Mouse (Mus musculus) right cerebral cortex, postnatal 14 days (tissue): ENCODE results near the gene Cxcr2.

Experiments
- DNase-seq: peaks from one replicate; pipeline ENCODE4 v3.0.0; 2022

Cxcr2 gene

DNA sequence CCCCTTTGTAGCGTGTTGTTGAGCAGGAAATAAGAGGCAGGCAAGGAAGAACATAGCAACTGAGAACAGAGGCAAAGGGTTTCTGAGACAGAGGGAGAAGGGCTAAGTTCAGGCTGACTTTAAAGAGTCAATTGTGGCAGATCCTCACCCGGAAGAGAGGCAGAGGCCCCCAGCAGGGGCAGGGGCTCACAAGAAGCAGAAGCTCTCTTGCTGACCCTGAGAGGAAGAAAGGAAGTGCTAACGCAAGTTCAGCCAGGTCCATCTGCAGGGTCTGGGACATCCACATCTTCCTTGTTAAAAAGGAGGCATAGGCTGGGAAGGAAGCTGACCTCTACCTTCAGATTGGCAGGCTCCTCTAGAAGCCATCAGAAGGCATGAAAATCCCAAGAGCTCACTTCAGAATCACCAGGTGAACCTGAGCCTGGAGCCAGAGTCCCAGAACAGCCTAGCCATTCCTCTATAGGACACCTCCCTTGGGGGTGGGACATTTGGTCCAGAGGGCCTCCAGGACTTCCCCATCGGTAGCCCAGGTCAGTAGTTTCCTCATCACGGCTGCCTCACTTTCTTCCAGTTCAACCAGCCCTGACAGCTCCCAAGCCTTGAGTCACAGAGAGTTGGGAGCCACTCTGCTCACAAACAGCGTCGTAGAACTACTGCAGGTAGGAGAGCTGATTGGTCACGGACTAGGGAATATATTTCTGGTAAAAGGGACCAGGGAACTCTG lies at the start of gene Cxcr2:
TSS of gene Cxcr2 (plus strand) at position 529 of the 724 bp plus-strand sequence.
- no peak for DNase-seq

DNA sequence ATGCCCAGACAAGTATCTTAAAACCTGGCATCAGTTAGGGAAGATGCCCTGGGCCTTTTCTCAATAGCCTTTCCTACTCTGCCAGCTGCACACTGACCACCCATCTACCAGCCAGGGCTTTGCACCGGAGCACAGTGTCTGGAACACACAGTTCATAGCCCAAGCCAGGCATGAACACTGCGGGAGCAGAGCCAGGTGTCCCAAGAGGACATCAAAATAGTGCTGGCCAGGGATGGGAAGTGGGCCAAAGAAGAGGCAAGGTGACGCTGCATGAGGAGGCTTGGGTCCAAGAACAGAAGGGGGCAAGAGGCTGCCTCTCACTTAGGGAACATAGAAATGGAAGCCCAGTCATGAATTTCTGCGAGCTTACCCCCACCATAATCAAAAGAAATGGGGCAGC lies 48.1 kb upstream of the Cxcr2 start:
- no peak for DNase-seq

DNA sequence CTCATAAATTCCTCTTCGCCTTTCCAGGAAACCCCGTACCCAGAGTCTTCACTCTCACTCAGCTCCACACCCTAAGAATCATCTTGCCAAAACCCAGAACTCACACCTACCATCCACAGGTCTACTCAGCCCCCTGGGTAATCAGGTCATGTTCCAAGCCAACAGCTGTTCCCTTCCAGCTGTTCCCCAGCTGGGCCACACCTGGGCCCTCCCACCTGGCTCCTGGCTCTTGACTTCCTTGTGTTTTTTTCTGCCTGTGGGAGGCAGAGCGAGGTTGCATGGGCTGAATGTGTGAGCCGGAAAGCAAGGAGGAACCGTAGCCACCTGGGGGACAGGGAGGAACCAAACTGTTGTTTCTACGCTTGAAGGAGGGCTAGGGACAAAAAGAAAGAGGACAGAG lies 47.6 kb upstream of the Cxcr2 start:
- DNase-seq: no peak

DNA sequence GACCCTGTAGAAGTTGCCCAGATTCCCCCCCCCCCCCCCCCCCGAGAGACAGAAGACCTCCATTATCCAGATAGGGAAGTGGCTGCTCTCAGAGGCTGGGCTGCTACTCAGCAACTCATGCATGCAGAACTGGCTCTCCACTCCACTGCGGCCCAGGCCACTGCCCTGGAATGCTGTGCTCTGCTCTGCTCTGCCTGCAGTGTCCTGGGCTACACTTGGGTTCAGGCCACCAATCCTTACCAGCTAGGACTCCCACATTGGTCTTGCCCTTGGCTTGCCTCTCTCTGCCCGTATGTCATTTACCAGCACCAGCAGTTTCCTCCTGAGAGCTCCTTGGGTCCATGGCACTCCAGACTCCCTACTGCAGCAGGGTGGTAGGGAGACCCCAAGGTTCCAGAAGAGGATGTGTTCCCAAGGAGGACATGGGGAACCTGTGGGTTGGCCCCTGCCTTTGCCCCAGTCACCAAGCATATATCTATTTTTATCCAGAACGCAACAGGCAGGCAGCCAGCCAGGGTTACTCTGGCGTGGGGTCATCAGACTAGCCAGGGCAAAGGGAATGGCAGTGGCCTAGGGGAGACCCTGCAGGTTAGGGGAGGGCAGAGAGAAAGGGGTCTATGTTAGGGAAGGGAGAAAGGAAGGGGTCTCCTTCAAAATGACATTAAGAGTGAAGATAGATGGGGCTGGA lies 45.7 kb upstream of the Cxcr2 start:
- no peak for DNase-seq

DNA sequence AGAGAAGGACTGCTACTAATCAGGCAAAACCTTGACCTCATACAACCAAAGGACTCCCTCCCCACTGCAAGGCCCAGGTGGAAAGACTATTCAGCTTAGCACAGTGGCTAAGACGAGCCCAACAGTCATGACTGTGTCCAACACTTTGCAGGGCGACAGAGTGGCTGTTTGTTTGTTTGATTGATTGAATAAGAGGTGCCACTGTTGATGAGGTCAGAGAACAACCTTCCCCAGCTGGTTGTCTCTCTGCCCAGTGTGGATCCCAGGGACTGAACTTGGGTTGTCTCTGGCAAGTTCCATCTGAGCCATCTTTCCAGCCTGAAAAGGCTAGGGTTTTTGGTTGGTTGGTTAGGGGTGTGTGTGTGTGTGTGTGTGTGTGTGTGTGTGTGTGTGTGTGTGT lies 44.1 kb upstream of the Cxcr2 start:
- no peak for DNase-seq

DNA sequence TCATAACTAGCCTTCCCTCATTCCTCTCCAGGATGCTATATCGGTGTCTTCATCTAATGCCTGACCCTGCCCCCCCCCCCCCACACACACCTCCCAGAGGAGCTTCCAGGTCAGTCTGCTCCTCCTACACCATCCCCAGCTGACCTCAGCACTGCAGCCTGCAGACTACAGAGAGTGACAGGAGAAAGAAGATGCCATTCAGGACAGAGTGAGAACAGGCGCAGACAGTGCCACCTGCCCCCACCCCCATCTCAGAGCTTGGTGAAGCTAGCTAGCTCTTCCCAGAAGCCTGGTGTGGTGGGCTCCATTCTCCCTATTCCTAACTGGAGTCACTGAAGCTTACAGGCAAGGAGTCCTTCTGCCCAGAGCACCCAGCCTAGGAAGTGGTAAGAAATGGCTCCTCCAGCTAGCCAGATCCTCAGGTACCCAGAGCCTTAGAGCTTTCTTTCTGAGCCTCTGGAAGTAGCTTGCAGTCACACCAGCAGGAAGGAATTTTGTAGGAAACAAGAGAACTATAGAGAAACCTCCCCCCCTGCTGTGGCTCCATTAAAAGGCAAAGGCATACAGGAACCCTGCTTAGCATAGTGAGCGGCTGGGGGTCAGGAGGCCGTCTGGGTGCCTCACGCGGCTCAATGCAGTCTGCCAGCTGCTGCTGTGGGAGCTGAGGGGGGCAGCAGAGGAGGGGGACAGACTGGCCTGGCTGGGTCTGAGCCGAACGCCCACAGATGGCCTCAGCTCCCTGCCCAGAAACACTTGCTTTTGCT lies 42.7 kb upstream of the Cxcr2 start:
- DNase-seq: no peak

DNA sequence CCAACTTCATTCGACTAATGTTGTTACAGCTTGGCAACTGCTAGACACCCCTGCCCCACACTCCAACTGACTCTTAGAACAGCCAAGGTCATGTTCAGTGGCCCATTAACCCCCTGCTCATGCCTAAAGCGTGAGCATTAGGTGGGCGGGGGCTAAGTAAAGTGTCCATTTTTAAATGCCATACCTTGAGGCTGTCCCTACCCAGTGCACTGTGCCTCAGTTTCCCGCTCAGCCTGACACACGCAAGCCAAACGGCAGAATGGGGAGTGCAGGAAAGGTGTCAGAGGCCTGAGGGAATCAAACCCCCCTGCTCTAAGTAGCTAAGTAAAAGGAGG lies 42.1 kb upstream of the Cxcr2 start:
- DNase-seq: no peak

DNA sequence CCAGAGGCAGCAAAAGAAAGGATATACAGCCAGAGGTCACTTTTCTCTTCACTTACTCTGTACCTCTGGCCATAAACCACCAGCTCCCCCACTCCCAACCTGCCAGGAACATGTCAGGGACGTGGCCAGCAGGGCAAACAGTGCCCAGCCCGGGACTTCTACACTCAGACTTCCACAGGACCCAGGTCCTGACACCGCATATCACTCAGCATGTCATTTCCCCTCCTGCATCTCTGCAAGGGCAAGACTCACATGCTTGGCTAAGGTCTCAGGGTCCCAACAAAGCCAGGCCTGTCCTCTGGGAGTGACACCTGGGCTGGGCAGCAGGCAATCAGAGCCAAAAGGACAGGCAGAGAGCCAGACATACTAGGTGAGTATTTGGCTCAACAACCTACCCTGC lies 40.7 kb upstream of the Cxcr2 start:
- DNase-seq: no peak

DNA sequence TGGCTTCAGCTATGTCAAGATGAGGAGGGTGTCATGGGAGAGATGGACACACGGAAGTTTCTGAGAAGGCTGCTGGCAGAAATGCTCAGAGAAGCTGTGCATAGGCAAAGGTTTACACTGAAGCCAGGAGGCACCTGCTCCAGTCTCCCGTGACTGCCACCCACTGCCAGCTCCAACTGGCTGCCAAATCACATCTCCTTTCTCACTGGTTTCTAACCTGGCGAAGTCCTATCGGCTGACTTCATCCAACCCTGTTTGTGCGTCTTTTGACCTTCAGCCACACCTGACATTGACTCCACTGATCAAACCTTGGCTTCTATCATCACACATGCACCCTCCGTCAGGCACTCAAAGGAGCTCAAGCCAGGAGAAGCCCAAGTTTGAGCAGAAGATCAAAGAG lies 35.9 kb upstream of the Cxcr2 start:
- no peak for DNase-seq

DNA sequence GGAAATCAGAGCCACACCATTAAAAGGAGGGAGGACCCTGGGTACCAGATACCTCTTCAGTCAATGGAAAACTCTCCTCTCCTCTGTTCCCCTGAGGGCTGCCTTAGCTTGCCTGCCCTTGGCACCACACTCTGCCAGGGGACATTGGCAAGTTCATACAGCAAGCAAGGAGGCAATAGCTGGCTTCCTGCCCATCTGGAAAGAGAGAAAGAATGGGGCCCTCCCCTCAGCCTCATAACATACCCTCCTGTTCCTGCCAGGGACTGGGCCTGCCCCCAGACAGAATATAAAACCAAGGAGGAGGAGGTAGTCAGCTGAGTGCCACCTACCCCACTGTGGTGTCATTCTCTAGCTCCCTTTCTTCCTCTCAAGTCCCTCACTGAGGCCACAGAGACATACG lies 34.7 kb upstream of the Cxcr2 start:
- DNase-seq: no peak

DNA sequence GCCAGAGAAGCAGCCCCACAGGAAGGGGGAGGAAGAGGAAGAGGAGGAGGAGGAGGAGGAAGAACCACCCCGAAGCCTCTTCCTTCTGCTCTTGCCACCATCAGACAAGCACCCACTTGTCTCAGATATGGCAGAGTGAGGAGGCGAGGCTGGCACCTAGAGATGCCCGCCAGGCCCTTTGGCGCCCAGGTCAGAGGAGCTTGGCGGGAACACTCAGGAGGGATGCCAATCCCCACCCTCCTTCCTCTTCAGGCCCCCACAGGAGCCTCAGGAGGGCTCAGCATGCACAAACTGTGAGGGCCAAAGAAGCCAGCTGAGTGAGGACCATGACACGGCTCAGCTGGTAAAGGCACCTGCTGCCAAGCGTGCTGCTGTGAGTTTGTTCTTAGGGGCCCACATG lies 32.7 kb upstream of the Cxcr2 start:
- no peak for DNase-seq

DNA sequence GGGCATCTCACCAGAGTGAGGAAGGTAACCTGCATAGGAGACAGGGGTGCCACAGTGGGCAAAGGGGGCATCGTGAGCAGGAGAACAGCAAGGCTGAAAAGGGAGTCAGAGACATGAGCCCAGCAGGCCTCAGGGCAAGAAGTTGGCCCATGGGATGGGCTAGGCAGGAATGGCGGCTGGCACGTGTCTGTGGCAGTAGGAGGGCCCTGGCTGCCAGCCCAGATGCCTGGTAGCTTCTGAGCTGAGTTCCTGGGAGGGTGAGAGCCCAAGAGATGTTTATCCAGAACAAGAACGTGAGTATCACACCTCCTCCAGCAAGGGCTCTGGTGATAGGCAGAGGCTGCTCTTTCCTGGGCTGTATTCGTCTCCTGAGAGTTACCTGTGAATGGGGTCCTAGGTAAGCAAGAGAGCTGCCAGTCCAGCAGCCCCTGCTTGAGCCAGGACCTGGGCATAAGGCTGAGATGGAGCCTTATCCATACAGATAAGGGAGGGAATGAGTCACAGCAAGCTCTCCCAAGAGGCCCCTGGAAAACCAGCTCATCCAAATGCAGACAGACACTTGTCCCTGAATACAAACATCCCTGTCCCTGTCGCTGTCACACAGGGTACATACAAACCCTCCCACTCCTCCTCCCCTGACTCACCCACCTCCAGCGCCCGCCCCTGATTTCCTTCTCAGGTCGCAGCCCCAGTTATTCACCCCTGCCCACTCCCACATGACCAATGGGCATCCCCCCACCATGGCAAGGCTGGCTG lies 31.8 kb upstream of the Cxcr2 start:
- DNase-seq: peak; percentile 68

DNA sequence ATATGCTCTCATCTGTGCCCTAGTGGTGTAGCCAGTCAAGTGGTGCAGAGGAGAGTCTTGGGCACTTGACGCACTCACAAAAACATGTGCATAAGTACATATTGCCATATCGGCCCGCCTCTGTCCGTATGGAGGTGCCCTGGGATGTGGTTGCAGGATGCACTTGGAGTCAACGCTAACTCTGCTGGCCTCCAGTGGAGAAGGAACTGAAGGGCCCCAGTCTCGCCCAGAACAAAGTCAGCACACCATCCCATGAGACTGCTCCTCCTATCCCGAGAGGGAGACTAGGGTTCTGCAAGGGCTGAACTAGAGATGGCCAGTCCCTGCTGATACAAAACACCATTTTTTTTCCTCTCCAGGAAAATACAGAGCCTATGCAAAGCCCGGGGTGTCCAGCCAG lies 30.6 kb upstream of the Cxcr2 start:
- no peak for DNase-seq

DNA sequence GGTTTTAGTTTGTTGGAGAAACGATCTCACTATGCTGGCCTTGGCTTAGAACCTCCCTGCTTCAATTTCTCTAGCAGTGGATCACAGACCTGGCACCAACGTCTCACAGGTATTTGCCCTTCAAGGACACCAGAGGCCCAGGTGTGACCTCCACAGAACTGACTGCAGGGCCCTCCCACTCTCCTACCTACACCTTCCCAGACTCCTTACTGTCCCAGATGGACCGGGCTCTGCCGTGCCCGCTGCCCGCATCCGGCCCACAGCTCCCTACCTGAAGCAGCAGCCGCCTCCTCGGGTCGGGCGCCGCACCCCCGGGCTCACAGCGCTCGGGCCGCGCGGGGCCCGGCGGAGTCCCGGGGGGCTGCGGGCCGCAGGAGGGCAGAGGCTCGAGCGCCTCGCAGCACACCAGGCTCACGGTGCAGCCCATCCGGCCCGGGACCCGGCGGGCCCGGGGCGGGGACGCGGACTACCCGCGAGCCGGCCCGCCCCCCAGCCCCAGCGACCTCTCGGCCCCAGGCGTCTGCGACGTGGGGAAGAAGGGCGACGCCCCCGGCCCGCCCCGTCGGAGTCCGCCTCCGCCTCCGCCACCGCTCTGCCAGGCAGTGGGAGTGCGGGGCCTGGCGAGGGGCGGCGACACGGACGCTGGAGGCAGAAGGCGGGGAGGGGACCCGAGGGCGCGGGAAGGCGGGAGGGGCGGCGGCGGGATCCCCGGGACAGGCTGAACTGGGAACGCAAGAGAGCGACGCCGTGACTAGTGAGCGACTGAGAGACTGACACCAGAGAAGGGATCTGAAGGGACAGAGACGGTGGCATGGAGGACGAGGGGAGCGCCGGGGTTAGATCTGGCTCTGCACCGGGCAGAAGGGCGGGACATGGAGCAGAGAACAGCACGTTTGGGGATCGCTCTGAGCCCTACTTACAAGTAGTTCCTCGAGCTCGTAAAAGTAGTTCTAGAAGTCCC lies 29.5 kb upstream of the Cxcr2 start, which contains the start of gene Tns1:
TSS of gene Tns1 (minus strand) at position 429 of the 961 bp plus-strand sequence.
- no peak for DNase-seq

DNA sequence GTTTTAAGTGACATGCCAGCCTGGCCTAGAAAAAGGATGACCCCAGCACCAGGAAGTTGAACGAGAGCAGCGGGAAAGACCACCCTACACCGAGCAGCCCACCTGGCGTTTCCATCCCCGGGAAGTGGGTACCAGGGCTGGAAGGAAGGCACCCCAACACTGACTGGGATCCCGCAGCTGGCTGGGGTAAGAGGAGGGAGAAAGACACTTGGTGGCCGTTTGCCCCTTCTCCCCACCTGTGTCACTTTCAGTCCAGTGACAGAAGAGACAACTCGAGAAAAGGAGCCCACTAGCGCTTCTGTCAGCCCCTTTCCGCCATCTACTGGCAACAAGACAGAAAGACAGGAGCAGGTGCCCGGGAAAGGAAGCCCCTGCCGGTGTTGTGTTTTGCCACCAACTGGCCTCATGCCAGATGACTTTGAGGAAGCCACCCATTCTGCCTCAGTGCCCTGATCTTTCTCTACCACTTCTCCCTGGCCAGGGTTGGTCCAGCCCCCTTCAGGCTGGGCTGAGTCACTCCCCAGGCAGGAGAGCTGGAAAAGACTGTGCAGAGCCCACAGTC lies 28.7 kb upstream of the Cxcr2 start, which contains the start of gene Rufy4:
TSS of gene Rufy4 (plus strand) at position 551 of the 562 bp plus-strand sequence.
- DNase-seq: peak; percentile 62

DNA sequence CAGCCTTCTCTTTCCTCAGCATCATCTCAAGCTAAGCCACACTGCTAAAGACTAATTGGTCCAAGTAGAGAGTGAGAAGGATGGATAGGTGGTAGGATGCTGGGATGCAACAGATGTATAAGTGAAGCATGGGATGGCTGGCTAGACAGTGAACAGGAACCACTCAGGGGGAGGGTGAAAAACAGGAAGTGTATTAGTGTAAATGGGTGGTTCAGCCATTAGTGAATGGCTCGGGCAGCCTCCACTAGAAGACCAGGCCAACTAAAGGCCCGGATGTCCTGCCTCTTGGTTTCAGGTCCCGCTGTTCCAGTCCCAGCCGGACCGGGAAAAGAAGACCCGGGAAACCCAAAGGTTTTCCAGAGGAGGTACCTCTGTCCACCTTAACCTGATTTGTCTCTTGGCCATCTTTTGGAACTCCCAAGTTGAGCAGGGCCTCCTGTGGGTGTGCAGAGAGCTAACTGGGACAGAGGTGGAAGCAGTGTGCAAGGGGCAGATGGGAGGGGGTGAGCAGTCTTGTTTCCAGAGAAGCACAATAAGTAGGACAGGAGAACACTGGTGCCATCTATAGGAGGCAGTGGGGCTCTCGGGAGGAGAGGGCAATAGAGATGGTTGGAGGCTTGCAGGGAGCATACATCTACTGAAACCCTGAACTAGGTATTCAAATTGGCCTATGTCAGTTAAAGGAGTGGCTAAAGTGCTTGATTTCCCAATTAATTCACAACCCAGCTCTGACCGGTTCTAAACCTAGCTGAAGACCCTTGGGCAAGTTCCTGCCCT lies 22.7 kb upstream of the Cxcr2 start:
- no peak for DNase-seq

DNA sequence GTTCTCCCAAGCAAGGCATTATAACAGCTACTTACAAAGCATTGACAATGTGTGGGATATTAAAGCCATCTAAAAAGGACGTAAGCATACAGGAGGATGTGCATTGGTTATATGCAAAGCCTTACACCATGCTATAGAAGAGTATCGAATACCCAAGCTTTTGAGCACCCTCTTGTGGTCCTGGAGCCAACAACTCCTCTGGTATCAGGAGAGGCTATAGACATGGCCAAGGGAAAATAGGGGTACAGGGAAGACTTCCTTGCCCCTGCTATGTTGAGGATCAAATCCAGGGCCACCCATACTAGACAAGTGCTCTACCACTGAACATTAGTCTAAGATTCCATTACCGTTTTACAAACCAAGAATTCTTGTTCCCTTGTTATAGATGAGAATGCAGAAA lies 21.8 kb upstream of the Cxcr2 start:
- no peak for DNase-seq

DNA sequence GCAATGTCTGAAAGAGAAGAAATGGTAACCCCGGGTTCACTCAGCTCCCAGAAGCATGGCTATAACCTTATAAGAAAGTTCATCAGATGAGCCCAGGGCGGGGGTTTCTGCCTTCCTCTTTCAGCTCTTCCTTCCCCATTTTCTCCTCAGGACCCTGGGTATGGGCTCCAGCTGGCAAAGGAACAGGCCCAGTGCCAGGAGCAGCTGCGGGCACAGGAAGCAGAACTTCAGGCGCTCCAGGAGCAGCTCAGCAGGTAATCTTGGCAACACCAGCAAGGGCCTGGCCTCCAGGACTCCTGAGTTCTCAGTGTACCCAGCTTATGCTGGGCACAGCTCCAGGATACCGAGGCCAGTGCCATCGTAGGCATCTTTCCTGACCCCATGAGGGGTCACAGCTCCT lies 19.8 kb upstream of the Cxcr2 start:
- peak; percentile 36 for DNase-seq

DNA sequence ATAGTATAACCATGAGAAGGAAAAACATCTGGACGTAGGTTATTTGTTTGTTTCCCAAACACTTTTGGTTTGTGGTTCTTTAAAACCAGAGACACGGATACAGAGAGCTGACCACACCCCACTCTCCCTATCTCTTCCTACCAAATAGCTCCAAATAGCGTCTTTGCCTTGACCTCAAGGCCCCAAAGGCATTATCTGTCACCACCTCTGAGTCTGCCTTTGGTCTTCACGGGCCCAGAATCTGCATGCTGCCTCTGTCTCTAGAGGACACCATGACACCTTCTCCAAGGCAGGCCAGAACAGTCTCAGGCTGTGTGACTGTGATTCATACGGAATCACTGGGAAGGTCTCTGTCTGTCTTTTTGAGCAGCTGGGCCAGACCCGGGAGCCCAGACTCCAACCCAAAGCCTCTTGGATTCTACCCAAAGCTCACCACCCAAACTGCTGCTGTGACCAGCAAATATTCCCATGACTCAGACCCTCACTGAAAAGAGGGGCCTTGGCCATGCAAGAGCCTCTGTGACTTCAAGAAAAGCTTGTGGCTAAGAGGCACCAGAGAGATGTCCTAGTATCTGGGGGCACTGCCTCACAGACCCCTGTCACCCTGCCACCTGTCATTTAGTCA lies 18.4 kb upstream of the Cxcr2 start:
- no peak for DNase-seq

DNA sequence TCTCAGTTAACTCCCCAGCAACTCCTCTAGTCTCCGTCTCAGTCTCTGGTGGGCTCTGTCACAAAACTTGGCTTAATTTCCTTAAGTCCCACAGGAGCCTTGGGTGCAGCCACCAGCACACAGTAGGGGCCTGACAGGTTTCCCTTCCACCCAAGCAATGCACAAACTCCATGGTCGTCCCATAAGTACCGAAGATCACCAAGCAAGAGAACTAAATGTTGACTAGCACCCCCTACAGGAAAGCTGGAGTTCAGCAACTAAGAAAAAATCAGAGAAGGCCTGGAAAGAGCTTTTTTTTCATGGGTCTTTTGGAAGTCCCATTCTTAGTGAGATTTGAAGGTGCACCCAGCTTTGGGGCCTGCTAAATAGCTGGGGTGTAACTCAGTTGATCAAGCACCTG lies 14.4 kb upstream of the Cxcr2 start:
- DNase-seq: no peak
